9 mouse cellular contexts compared by ENCODE assay signal in genomic region chr19:56775893-56776718, GRCm38 (mm10). TPM values are rescaled to one million over a fixed set of nuclear protein-coding genes. Genes with fewer than 3 reads are reported as not detected.
DNase-seq lines count a peak whose midpoint lies in the region; ATAC-seq and TF ChIP-seq lines count a peak whose summit lies in the region.
"Had no signal": no experiment of that assay in that cellular context is flagged by ENCODE, and none has a peak within 500 bp of the region (broad histone marks: within the 10 kb centered on the region; RNA-seq: fewer than 3 reads in every experiment).

No protein-coding gene starts in this region.

- DNase-seq in thymus, postnatal 4 days, result peak; percentile 30
- DNase-seq in thymus, postnatal 14 days, result no peak
- peak; percentile 27 for DNase-seq in forebrain, embryonic 14.5 days (ENCODE audit: low spot score)
- DNase-seq in midbrain, postnatal 0 days (ENCODE audit: low spot score), result no peak
- no peak for DNase-seq in testis, postnatal 10 days (ENCODE audit: low spot score)
- no peak for DNase-seq in layer of hippocampus, adult 11-12 months (ENCODE audit: low spot score)
- no peak for DNase-seq in thymus, adult 18-20 months

- peaks cover 8% of the 10 kb centered on the region; the same call in 1 of the 2 replicates for H3K27me3 ChIP-seq in forebrain, embryonic 14.5 days (replicated peaks; ENCODE audit: control insufficient read depth, insufficient read depth, low read length)
- H3K27me3 ChIP-seq in intestine, embryonic 15.5 days (replicated peaks), result peaks cover 4% of the 10 kb centered on the region
- H3K27me3 ChIP-seq in midbrain, postnatal 0 days (ENCODE audit: insufficient read depth, low read length), result 0 out of 2 replicates have a peak, but pooled peaks cover 4% of the 10 kb centered on the region

- TF ChIP-seq CTCF in midbrain, postnatal 0 days (IDR thresholded peaks at IDR 0.05), result no peak

- H3K27ac ChIP-seq in forebrain, embryonic 14.5 days (ENCODE audit: low read depth, low read length), result no peak overlapping the region
- H3K27ac ChIP-seq in intestine, embryonic 15.5 days, result no peak overlapping the region
- H3K27ac ChIP-seq in midbrain, postnatal 0 days (ENCODE audit: low read depth, low read length), result no peak overlapping the region

- H3K9me3 ChIP-seq in forebrain, embryonic 14.5 days (replicated peaks; ENCODE audit: control insufficient read depth, low read length), result no peaks in the 10 kb centered on the region
- no peaks in the 10 kb centered on the region for H3K9me3 ChIP-seq in intestine, embryonic 15.5 days
- H3K9me3 ChIP-seq in midbrain, postnatal 0 days (ENCODE audit: low read length), result no peaks in the 10 kb centered on the region

- peaks cover 18% of the 10 kb centered on the region for H3K4me1 ChIP-seq in forebrain, embryonic 14.5 days (ENCODE audit: control insufficient read depth, insufficient read depth, low read length)
- H3K4me1 ChIP-seq in intestine, embryonic 15.5 days (replicated peaks), result peaks cover 16% of the 10 kb centered on the region
- no peaks in the 10 kb centered on the region for H3K4me1 ChIP-seq in midbrain, postnatal 0 days (ENCODE audit: insufficient read depth, low read length)

- WGBS in forebrain, embryonic 14.5 days, result 10% methylated on average over 18 of the region's 18 CpGs
- 8% methylated on average over 18 of the region's 18 CpGs for WGBS in intestine, embryonic 15.5 days
- 12% methylated on average over 18 of the region's 18 CpGs for WGBS in midbrain, postnatal 0 days

- peak overlapping the region; percentile 48 for H3K4me2 ChIP-seq in forebrain, embryonic 14.5 days (ENCODE audit: low read length)
- H3K4me2 ChIP-seq in intestine, embryonic 15.5 days (replicated peaks), result peak overlapping the region; percentile 67
- H3K4me2 ChIP-seq in midbrain, postnatal 0 days (ENCODE audit: low read depth, low read length, poor library complexity, severe bottlenecking), result peak overlapping the region; percentile 49

- no peaks in the 10 kb centered on the region for H3K36me3 ChIP-seq in forebrain, embryonic 14.5 days (ENCODE audit: control insufficient read depth, insufficient read depth, low read length)
- H3K36me3 ChIP-seq in intestine, embryonic 15.5 days, result no peaks in the 10 kb centered on the region
- no peaks in the 10 kb centered on the region for H3K36me3 ChIP-seq in midbrain, postnatal 0 days (ENCODE audit: insufficient read depth, low read length)

- peak overlapping the region; percentile 48 for H3K9ac ChIP-seq in forebrain, embryonic 14.5 days (ENCODE audit: low read length)
- H3K9ac ChIP-seq in intestine, embryonic 15.5 days, result no peak overlapping the region
- no peak overlapping the region for H3K9ac ChIP-seq in midbrain, postnatal 0 days (replicated peaks; ENCODE audit: low read length, poor library complexity, severe bottlenecking)

- ATAC-seq in forebrain, embryonic 14.5 days, result 0 out of 2 replicates have a peak, but pooled peaks have one; percentile 44
- peak; percentile 51; the same call in 1 of the 2 replicates for ATAC-seq in intestine, embryonic 15.5 days
- ATAC-seq in midbrain, postnatal 0 days (ENCODE audit: low FRiP score), result no peak

- H3K4me3 ChIP-seq in forebrain, embryonic 14.5 days (ENCODE audit: low read depth, low read length), result peak overlapping the region; percentile 10; the same call in 1 of the 2 replicates
- H3K4me3 ChIP-seq in intestine, embryonic 15.5 days (replicated peaks), result peak overlapping the region; percentile 22
- peak overlapping the region; percentile 10; the same call in 1 of the 2 replicates for H3K4me3 ChIP-seq in midbrain, postnatal 0 days (ENCODE audit: low read depth, low read length)
- H3K4me3 ChIP-seq: myocyte had no signal

RNA-seq across cellular contexts. Expression of gene Ccdc186, which starts 45.9 kb away (rescaled TPM):
- polyA plus RNA-seq in forebrain, embryonic 14.5 days (2014; fragmentation: Nextera tagmentation; extraction: Ambion mirVana), result 21.2 and 28.9 TPM in 2 replicates
- 15.6 and 19.2 TPM in 2 replicates for polyA plus RNA-seq in intestine, embryonic 15.5 days (2015; fragmentation: Nextera tagmentation; extraction: Ambion mirVana)
- 13.5 and 30.1 TPM in 2 replicates for total RNA-seq in midbrain, postnatal 0 days (2014; rRNA removed)
- polyA plus RNA-seq in midbrain, postnatal 0 days (2015; fragmentation: Nextera tagmentation; extraction: Ambion mirVana), result 16.8 and 20.8 TPM in 2 replicates

RNA-seq across cellular contexts. Expression of gene Tdrd1, which starts 49.9 kb away (rescaled TPM):
- polyA plus RNA-seq in forebrain, embryonic 14.5 days (2014; fragmentation: Nextera tagmentation; extraction: Ambion mirVana), result 0.39 and 0.70 TPM in 2 replicates
- 0.98 and 1.2 TPM in 2 replicates for polyA plus RNA-seq in intestine, embryonic 15.5 days (2015; fragmentation: Nextera tagmentation; extraction: Ambion mirVana)
- total RNA-seq in midbrain, postnatal 0 days (2014; rRNA removed), result 0.85 and 0.99 TPM in 2 replicates
- polyA plus RNA-seq in midbrain, postnatal 0 days (2015; fragmentation: Nextera tagmentation; extraction: Ambion mirVana), result 0.52 and 0.88 TPM in 2 replicates
- polyA plus RNA-seq: myocyte had no signal

RNA-seq across cellular contexts. Expression of gene Adrb1, which starts 54.1 kb away (rescaled TPM):
- polyA plus RNA-seq in forebrain, embryonic 14.5 days (2014; fragmentation: Nextera tagmentation; extraction: Ambion mirVana), result 1.1 and 1.7 TPM in 2 replicates
- 0.75 and 1.1 TPM in 2 replicates for polyA plus RNA-seq in intestine, embryonic 15.5 days (2015; fragmentation: Nextera tagmentation; extraction: Ambion mirVana)
- 5.1 and 7.6 TPM in 2 replicates for total RNA-seq in midbrain, postnatal 0 days (2014; rRNA removed)
- polyA plus RNA-seq in midbrain, postnatal 0 days (2015; fragmentation: Nextera tagmentation; extraction: Ambion mirVana), result 2.0 and 2.9 TPM in 2 replicates

Comparison
In these comparisons a context has a peak if more than half of its experiments do, and no peak if none do; other contexts are left out.
1. DNase-seq: peak in thymus, postnatal 4 days (single experiment) and forebrain, embryonic 14.5 days (single experiment); none in thymus, postnatal 14 days (single experiment), midbrain, postnatal 0 days (single experiment), testis, postnatal 10 days (single experiment), layer of hippocampus, adult 11-12 months (single experiment) and thymus, adult 18-20 months (0 of 2).
2. Peak in every context shown above with its lines, with median percentiles within 50 percentile points of each other: H3K4me2 ChIP-seq and H3K4me3 ChIP-seq.